Mouse (Mus musculus) forebrain, embryonic 11.5 days (tissue): Measurements from ENCODE around the gene Duox1. TPM values are rescaled to one million over a fixed set of nuclear protein-coding genes. Genes with fewer than 3 reads are reported as not detected.

Experiments
- ATAC-seq: fragments of 200-750 bp; cut with Nextera tagmentation; replicated peaks from 2 replicates; pipeline ENCODE4 v1.8.0; 2017; ENCODE audit warnings: moderate TSS enrichment; ENCODE audit not compliant: low FRiP score
- DNase-seq: peaks from one replicate; pipeline ENCODE4 v3.0.0-alpha.2; 2017; ENCODE audit warnings: low spot score
- H3K27ac ChIP-seq: fragments of 300-500 bp; sonication (generic); 2 replicates; pipeline ENCODE4 v1.5.1; 2014; ENCODE audit warnings: low read depth, low read length
- H3K27me3 ChIP-seq: fragments of 300-500 bp; sonication (generic); 2 replicates; pipeline ENCODE4 v1.6.1; 2014; ENCODE audit warnings: mild to moderate bottlenecking, low read length, mixed read lengths; ENCODE audit not compliant: control insufficient read depth, insufficient read depth
- H3K36me3 ChIP-seq: fragments of 300-500 bp; sonication (generic); 2 replicates; pipeline ENCODE4 v1.6.1; 2014; ENCODE audit warnings: mild to moderate bottlenecking, low read length, moderate library complexity, mixed read lengths; ENCODE audit not compliant: control insufficient read depth, insufficient read depth
- H3K4me1 ChIP-seq: fragments of 300-500 bp; sonication (generic); replicated peaks from 2 replicates; pipeline ENCODE4 v1.6.1; 2014; ENCODE audit warnings: low read length, mixed read lengths; ENCODE audit not compliant: control insufficient read depth, insufficient read depth
- H3K4me2 ChIP-seq: fragments of 300-500 bp; sonication (generic); 2 replicates; pipeline ENCODE4 v1.6.1; 2014; ENCODE audit warnings: low read depth, mild to moderate bottlenecking, low read length, moderate library complexity, mixed read lengths; ENCODE audit not compliant: severe bottlenecking
- H3K4me3 ChIP-seq: fragments of 300-500 bp; sonication (generic); 2 replicates; pipeline ENCODE4 v1.5.1; 2014; ENCODE audit warnings: low read depth, low read length
- H3K9ac ChIP-seq: fragments of 300-500 bp; sonication (generic); 2 replicates; pipeline ENCODE4 v1.6.1; 2014; ENCODE audit warnings: low read length
- H3K9me3 ChIP-seq: fragments of 300-500 bp; sonication (generic); 2 replicates; pipeline ENCODE4 v1.6.1; 2016; ENCODE audit warnings: low read length, mixed read lengths; ENCODE audit not compliant: control insufficient read depth
- WGBS: fragments of 180-500 bp; shearing (Covaris S2); extraction: QIAGEN DNeasy Blood & Tissue Kit; methylation state at CpG from one replicate; pipeline ENCODE4 v1.1.7; 2014; 5-methylcytosine and 5-hydroxymethylcytosine counted together
- polyA plus RNA-seq: library from polyadenylated mRNA; unstranded; fragments of >200 nt; fragmentation: Nextera tagmentation; extraction: Ambion mirVana; gene quantifications from 2 replicates; pipeline ENCODE4 v1.2.1, GENCODE M21; 2014

Gene Duox1
- polyA plus RNA-seq, 1 experiment from 2014 or later, result not detected

DNA sequence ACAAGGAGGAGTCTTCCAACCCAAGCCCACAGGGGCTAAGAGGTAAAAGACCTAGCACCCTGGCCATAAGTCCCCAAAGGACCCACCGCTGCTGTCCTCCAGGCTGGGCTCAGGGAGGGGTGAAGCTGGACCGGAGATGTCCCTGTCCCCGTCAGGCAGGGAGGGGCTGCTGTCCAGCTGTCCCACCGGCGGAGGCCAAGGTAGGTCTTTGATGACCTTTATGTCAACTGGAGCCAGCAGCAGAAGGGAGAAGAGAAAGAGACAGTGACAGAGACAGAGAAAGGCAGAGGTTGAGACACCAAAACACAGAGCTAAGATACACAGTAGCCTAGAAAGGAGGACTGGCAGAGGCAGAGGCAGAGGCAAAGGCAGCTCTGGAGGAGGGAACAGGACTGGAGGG, 39.9 kb downstream of the Duox1 start:
- 86% methylated on average over 5 of the region's 5 CpGs for WGBS
- H3K27me3 ChIP-seq, result no peaks in the 10 kb centered on the region
- DNase-seq, result no peak
- no peak overlapping the region for H3K4me2 ChIP-seq
- H3K4me3 ChIP-seq, result no peak overlapping the region
- no peak overlapping the region for H3K9ac ChIP-seq
- H3K27ac ChIP-seq, result no peak overlapping the region
- no peak for ATAC-seq
- no peaks in the 10 kb centered on the region; the same call in 1 of the 2 replicates for H3K36me3 ChIP-seq
- H3K4me1 ChIP-seq, result peaks cover 22% of the 10 kb centered on the region
- H3K9me3 ChIP-seq, result no peaks in the 10 kb centered on the region

GRCm38 (mm10) chr2:122356187-122356586, 40.7 kb downstream of the Duox1 start:
- Histone ChIP-seq H3K27me3 (no peaks in the 10 kb centered on the region), H3K4me1 (peaks cover 19% of the 10 kb centered on the region), H3K4me3 (no peak overlapping the region), H3K36me3 (no peaks in the 10 kb centered on the region; the same call in 1 of the 2 replicates), H3K27ac (no peak overlapping the region), H3K4me2 (no peak overlapping the region), H3K9ac (no peak overlapping the region), H3K9me3 (no peaks in the 10 kb centered on the region)
- no peak for DNase-seq
- WGBS, result 77% methylated on average over 3 of the region's 3 CpGs
- ATAC-seq, result no peak

GRCm38 (mm10) chr2:122360310-122360709, 44.8 kb downstream of the Duox1 start:
- Histone ChIP-seq H3K36me3 (no peaks in the 10 kb centered on the region; the same call in 1 of the 2 replicates), H3K4me3 (no peak overlapping the region), H3K9ac (no peak overlapping the region), H3K27me3 (no peaks in the 10 kb centered on the region), H3K4me2 (no peak overlapping the region), H3K27ac (no peak overlapping the region), H3K4me1 (no peaks in the 10 kb centered on the region), H3K9me3 (no peaks in the 10 kb centered on the region)
- WGBS, result 88% methylated on average over 6 of the region's 6 CpGs
- ATAC-seq (no peak), DNase-seq (no peak)

DNA sequence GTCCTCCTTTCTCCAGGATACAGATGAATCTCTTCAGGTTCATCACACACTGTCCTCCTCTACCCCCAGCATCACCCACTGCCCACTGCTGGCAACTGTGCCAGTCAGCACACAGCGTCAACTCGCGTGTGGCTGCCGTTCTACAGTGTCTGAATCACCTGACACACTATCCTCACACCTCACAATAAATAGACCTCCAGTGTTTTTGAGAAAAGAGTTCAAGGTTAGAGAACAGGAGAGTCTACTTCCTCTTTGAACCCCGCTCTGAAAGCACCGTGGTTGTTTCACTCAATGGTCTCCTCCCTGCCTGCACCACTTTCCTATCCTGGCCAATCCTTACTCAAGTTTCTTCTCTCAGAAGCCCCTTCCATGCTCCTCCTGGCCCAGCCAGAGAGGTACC, 45.7 kb downstream of the Duox1 start:
- no peak overlapping the region for H3K4me3 ChIP-seq
- H3K27me3 ChIP-seq, result no peaks in the 10 kb centered on the region
- H3K9me3 ChIP-seq, result no peaks in the 10 kb centered on the region
- no peak for ATAC-seq
- no peak overlapping the region for H3K9ac ChIP-seq
- no peak overlapping the region for H3K4me2 ChIP-seq
- 89% methylated on average over 6 of the region's 6 CpGs for WGBS
- no peaks in the 10 kb centered on the region; the same call in 1 of the 2 replicates for H3K36me3 ChIP-seq
- peaks cover 3% of the 10 kb centered on the region; the same call in 1 of the 2 replicates for H3K4me1 ChIP-seq
- no peak for DNase-seq
- no peak overlapping the region for H3K27ac ChIP-seq

GRCm38 (mm10) chr2:122361868-122362621, 46.6 kb downstream of the Duox1 start:
- no peaks in the 10 kb centered on the region for H3K27me3 ChIP-seq
- DNase-seq (no peak), ATAC-seq (no peak)
- 54% methylated on average over 10 of the region's 10 CpGs for WGBS
- no peak overlapping the region for H3K27ac ChIP-seq
- no peak overlapping the region for H3K4me3 ChIP-seq
- H3K9me3 ChIP-seq, result no peaks in the 10 kb centered on the region
- no peaks in the 10 kb centered on the region; the same call in 1 of the 2 replicates for H3K36me3 ChIP-seq
- H3K4me2 ChIP-seq, result no peak overlapping the region
- H3K9ac ChIP-seq, result no peak overlapping the region
- peaks cover 8% of the 10 kb centered on the region; the same call in 1 of the 2 replicates for H3K4me1 ChIP-seq

GRCm38 (mm10) chr2:122362622-122363523, 47.4 kb downstream of the Duox1 start:
- no peaks in the 10 kb centered on the region for H3K27me3 ChIP-seq
- WGBS, result 88% methylated on average over 13 of the region's 13 CpGs
- ATAC-seq (no peak), DNase-seq (no peak)
- no peak overlapping the region for H3K9ac ChIP-seq
- H3K27ac ChIP-seq, result no peak overlapping the region
- no peaks in the 10 kb centered on the region for H3K9me3 ChIP-seq
- H3K4me2 ChIP-seq, result no peak overlapping the region
- no peaks in the 10 kb centered on the region; the same call in 1 of the 2 replicates for H3K36me3 ChIP-seq
- H3K4me3 ChIP-seq, result no peak overlapping the region
- H3K4me1 ChIP-seq, result peaks cover 8% of the 10 kb centered on the region; the same call in 1 of the 2 replicates

GRCm38 (mm10) chr2:122364352-122364944, 49.0 kb downstream of the Duox1 start:
- H3K27ac ChIP-seq, result no peak overlapping the region
- H3K4me1 ChIP-seq, result peaks cover 8% of the 10 kb centered on the region; the same call in 1 of the 2 replicates
- H3K9ac ChIP-seq, result no peak overlapping the region
- H3K4me3 ChIP-seq, result no peak overlapping the region
- DNase-seq (no peak), ATAC-seq (no peak)
- H3K4me2 ChIP-seq, result no peak overlapping the region
- no peaks in the 10 kb centered on the region for H3K9me3 ChIP-seq
- no peaks in the 10 kb centered on the region for H3K27me3 ChIP-seq
- 89% methylated on average over 3 of the region's 3 CpGs for WGBS
- no peaks in the 10 kb centered on the region; the same call in 1 of the 2 replicates for H3K36me3 ChIP-seq

- no peak for DNase-seq
- H3K9me3 ChIP-seq, result no peaks in the 10 kb centered on the region
- no peak overlapping the region for H3K27ac ChIP-seq
- no peak overlapping the region for H3K9ac ChIP-seq
- H3K27me3 ChIP-seq, result no peaks in the 10 kb centered on the region
- ATAC-seq, result no peak
- H3K36me3 ChIP-seq, result no peaks in the 10 kb centered on the region
- no peak overlapping the region for H3K4me3 ChIP-seq
- no peak overlapping the region for H3K4me2 ChIP-seq
- H3K4me1 ChIP-seq, result peaks cover 8% of the 10 kb centered on the region; the same call in 1 of the 2 replicates
- WGBS, result 85% methylated on average over 10 of the region's 10 CpGs
Measured at GRCm38 (mm10) chr2:122365244-122365866, 49.9 kb downstream of the Duox1 start.
